Mouse (Mus musculus) liver, adult 2 months (tissue): ENCODE measurements at regions not wholly inside any gene's neighbourhood (a gene's known extent, or its start where the extent isn't known, plus 50 kb on each side); places are given as distances from the start of the nearest gene placed in this dataset.

ENCODE experiments used
- CTCF ChIP-seq: fragments of 200-500 bp; IDR thresholded peaks from 2 replicates; pipeline ENCODE4 v1.5.1; 2011; ENCODE audit warnings: low read depth, low read length, control low read depth
- POLR2A ChIP-seq: fragments of 200-500 bp; IDR thresholded peaks from 2 replicates; pipeline ENCODE4 v1.6.1; 2011; ENCODE audit warnings: low read length, control low read depth; ENCODE audit not compliant: insufficient read depth; ENCODE audit errors: extremely low read depth

DNA sequence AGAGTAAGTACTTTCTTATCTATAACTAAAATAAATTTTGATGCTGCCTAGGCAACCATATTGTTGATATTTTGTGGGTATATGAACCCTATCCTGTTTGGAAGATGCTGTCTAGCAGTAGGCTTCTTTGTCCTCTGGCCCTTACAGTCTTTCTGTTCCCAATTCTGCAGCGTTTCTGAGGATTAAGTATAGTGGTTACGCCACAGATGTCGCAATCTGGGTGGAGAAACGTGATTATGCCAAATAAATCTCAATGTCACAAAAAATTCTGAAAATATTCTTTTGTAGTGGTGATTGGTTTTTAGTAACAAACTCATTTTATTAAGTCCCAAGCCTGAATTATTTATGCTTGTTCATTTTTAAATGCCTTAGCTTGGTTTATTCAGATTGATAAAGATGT lies 112.1 kb downstream of the Pcdh18 start:
- no peak for TF ChIP-seq POLR2A
- no peak for TF ChIP-seq CTCF
